Mouse (Mus musculus): ENCODE data around the gene Psmc1.
A peak's percentile ranks its signal among the peaks of the same experiment; 100 is the strongest.

The Psmc1 gene

DNA sequence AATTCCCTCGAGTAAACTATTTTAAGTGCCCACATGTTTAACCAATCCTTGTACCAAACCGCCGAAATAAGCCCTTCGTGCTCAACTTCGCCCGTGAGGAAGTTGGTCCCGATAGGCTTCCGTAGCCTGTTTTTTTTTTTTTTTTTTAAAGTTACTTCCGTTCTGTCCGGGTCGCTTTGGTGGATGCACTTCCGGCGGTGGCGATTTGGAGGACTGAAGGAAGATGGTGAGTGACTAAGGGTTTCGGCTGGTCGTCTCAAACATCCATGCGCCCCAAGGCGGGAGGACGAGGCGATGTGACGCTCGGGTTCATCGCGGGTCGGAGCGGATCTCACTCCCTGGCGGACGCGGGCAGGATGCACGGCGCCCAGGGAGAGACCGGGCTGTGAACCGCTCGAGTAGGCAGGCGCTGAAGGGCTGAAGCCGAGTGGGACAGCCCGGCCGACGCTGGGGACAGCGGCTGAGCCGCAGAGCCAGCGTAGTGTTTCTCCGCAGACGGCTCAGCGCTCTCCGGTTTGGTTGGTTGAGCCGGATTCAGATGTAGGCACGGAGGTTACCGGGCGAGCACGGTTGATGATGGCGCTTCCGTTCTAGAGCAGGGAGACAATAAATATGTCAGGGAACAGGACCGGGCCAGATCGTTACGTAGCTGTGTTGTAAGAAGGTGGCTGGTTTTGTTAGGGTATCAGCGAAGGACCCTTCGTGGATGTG, at the start of gene Psmc1:
Psmc1 (plus strand) TSS at position 169 of the 711 bp plus-strand sequence.
- peak; percentile 83 for DNase-seq

DNA sequence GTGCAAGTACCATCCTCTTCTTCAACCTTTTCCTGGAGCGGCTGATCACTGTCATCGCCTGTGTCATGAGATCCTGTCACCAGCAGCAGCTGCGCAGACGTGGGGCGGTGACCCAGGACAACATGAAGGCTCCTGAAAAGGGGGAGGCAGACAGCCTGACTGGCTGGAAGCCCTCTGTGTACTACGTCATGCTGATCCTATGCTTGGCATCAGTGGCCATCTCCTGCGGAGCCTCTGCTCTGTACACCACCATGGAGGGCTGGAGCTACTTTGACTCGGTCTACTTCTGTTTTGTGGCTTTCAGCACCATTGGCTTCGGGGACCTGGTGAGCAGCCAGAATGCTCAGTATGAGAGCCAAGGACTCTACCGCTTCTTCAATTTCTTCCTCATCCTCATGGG, 48.9 kb upstream of the Psmc1 start:
- no peak for DNase-seq

DNA sequence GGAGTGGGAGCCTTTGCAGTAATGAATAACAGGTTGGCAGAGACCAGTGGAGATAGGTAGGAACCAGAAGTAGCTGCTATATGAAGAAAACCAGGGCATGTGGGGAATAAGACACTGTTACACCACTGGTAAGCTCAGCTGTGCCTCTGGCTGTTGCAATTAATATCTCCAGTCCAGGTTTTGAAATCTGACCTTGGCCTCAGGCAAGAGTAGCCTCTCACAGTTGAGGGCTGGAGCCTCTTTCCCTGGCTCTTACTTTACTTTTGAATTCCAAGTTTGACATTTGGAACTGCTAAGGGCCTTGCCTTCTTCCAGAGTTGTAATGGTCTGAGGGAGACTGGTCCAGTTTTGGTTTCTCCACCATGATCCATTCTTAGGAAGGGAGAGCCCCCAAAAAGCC, 48.1 kb upstream of the Psmc1 start:
- DNase-seq: no peak

DNA sequence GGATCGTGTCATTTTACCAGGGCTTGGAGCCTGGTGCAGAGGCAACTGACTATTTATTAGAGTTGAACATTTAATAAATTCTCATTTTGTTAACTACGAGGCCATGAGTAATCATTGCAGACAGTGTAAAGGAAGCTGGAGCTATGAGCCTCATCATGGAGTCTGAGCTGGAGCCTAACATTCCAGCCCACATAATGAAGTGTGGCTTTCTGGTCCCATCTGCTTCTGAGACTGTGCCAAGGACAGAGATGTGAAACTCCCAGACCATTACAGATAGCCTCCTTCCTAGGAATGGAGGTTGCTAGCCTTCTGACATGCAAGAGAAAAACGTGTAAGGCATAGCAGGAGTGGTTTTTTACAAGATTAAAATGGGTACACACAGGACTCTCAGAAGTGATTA, 47.4 kb upstream of the Psmc1 start:
- DNase-seq: no peak

DNA sequence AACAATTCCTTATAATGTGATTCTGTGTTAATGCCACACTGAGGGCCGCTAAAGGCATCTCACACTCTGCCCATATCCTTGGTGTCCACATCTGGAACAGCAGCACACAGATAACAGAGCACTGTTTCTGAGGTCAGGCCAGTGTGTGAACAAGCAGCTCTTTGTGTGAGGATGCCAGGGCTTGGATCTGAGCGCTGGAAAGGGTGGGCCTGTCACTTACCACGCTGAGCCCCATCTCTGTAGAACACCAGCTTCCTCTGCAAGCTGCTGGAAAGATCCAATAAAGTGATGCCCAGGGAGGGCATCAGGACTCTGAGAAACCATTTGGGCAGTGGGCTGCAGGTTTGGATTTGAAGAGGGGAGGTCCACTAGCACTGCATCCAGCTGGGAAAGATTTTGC, 44.8 kb upstream of the Psmc1 start:
- DNase-seq: no peak

DNA sequence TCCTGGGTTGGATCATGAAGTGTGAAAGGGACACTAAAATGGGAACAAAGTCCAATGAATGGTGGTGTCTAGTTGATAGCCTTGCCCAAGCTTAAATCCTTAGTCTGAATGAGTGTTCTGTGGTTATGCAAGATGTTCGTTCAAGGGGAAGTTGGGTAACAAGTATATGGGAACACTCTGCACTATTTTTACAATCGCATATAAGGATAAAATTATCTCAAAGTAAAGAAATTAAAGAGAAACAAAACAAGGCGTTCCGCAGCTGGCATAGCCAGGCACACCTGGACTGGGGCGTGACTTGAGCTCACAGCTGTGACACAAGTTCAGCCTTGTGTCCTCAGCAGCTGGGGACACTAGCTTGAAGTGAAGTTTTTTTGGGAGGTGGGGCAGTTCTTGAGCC, 42.5 kb upstream of the Psmc1 start:
- DNase-seq: no peak

DNA sequence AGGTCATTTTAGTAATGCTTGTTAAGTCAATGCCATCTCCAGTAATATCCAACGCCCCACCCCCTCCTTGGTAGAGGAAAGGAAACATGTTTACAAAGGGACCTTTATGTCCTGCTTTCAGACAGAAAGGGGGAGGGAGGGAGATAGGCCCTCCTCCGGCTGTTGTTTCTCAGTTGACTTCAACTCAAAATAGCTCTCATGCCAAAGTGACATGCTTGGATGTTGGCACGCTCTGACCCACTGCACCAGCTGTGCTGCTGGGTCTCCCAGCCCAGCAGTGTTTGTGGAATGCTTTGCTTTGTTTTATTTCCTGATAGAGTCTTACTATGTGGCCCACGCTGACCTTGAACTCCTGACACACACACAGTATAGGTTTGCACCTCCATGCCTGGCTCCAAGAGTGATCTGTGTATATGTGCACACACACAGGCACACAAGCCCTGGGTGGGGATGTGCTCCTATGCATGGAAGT, 36.7 kb upstream of the Psmc1 start:
- DNase-seq: no peak

DNA sequence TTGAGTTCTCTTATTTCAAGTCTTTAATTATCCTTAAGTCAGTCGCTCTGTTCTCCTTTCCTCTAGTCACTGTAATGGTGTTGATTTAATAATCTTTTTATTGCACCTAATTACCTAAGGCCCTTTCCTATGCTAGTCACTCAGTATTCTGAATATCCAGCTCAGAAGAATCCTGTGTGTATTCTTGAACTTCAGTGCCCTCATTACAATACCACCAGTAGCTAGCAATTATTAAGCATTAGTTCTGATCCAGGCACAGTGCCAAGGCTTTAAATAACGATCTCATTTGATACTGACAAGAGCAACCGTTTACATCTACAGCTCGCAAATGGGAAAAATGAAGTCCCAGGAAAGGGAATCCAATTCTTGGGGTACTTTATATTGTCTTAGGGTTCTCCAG, 34.2 kb upstream of the Psmc1 start:
- no peak for DNase-seq

DNA sequence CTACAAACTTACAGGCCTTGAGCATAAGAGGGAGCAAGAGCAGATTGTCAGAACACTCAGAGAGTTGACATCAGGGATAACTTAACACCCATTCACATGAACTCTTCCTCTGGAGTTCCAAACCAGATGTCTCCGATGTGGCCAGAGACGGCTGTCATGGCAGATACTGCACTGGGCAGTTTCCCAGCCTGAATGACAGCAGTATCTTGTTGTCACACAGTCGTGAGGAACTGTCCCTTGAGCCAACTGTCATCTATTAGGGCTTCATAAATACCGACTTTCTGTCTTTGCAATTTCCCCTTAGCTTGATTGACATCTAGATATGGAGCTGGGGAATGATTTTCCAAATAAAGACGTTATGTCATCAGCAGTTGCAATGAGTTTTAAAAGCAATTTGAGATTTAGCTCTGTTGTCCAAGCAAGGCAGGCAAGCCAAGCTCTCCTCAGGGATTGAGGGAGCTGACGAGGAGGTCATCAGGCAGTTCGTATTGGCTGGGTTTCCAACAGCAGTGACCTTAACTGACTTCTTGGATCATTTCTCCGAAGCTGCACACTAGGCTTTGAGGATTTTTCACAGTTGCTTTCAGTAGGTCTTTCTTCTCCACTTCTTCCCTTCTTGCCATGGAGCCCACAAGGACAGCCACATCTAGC, 30.2 kb upstream of the Psmc1 start:
- no peak for DNase-seq

DNA sequence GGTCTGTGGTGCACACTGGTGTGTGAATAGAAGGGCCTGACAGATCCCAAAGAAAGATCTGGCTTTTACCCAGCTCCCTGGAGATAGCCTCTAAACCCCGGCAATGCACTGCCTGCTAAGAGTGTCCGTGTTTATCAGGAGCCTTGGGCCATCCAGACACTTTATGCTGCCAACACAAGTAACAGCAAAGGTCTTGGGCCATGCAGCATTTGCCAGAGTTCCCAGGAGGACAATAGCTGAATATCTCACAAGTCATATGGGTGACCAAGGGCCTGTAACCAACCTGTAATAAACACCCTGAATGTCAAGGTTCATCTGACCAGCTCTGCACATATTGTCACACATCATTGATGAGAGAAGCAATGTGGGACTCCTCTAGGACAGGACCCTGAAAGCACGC, 21.9 kb upstream of the Psmc1 start:
- DNase-seq: no peak

DNA sequence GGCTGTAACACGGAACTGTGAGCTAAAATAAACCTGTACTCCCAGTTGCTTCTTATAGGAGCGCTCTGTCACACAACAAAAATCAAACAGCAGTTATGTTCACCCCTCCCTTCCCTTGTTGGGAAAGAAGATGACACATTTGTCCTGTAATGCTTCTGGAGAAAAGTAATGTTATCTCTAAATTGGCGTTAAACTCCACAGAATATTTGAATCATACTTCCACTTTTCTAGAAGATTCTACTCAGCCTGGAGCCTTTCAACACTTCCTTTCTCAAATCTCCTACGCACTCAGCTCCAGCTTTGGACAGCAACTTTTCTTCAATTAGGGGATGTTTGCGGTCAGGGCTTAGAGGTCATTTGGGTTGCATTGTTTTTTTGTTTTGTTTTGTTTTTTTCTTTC, 20.7 kb upstream of the Psmc1 start:
- DNase-seq: no peak

DNA sequence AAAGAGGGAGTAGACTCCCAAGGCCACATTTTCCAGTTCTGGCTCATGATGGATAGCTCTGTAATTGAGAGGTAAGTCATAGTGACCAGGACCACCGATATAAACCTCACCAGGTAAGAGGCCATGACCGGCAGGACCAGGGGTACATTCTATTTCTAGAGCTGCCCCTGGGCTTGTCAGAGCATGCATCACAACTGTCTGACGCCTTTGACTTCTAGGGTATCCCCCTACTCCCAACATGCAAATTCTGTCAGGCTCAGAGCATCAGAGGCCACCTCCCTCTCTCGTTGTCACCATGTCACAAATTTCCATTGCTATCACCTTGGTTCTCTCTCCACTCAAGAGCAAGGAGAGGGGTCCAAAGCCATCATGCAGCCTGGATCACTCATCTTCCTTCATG, 19.2 kb upstream of the Psmc1 start:
- DNase-seq: no peak

DNA sequence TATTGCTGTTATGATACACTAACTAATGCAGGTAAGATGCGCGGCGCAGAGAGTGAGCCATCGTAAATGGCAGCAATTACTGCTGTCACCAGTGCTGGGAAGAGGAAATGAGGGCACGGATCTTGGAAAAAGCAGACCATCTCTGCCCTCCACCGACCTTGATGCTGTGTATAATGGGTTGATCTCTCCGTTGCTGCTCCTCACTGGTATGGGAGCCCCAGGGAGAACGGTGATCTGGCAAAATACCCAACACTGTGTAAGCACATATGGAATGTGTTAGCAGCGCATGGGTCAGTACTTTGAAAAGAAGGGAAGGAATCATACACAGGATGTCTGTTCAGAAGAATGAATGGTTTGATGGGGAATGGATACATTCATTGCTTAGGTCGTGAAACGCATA, 16.9 kb upstream of the Psmc1 start:
- DNase-seq: no peak

DNA sequence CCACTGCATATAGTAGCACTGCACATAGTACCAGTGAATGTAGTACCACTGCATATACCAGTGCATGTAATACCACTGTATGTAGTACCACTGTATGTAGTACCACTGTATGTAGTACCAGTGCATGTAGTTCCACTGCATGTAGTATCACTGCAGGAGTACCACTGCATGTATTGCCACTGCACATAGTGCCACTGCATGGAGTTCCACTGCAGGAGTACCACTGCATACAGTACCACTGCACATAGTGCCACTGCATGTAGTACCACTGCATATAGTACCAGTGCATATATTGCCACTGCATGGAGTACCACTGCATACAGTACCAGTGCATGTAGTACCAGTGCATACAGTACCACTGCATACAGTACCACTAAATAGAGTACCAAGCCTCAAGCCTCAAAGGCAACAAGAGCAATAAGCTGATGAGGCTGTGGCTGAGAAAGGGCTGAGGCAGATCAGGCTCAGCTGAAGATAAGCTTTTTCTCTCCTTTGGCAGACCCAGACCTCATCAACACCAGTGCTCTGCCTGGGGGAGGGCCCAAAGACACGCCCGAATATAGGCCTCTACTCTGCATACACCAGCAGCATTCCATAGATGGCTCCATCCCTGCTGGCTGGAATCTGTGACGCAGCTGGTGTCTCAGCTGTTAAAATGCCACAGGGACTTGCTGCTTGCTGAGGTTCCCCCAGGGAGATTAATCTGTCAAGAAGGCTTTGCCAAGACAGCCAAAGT, 9.8 kb upstream of the Psmc1 start:
- no peak for DNase-seq

DNA sequence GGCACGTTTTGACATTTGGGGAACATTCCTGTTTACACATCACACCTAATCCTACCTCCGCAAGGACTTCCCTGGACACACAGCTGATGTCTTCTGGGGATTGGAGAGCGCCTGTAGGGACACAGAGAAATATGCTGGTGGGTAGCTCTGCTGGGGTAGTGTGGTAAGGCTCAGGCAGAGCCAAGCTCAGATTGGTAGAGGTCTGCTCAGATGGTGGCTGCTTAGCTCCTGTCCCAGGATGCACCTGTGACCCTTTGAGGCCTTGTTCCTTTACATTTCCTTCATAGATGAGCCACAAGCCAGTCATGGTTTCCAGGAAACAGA, 9.3 kb upstream of the Psmc1 start:
- DNase-seq: no peak

DNA sequence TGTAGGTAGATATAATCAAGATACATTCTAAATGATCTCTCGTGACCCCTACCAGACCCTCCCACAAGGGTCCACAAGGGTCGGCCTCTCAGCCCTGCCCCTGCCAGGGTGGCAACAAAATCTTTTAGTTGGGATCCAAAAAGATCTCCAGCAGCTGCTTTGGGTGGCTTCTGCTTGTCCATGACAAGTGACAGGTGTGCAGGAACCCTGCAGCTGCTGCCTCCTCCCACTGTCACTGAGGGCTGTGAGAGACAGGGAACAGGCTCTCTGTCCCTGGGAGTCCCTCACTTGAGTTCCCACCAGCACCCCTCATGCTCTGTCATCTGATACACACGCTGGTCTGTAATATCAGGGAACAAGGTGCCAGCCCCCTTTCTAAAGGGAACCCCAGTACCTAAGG, 8.3 kb upstream of the Psmc1 start:
- no peak for DNase-seq

DNA sequence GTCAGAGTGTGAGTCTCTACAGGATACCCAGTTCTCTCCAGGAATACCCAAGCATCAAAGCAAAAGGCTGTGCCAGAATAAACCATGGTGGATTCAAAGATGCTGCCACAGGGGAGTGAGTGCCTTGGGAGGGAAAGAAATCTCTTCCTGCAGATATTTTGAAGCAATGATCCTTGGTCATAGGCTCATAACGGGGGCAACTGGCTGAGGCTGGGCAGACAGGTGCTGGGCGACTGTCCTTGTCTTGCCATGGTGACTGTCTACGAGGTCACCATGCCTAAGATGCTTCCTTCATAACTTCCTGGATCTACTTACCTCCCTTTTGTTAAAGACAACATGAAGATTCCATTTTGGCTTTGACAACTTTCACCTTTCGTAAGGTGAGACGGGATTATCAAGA, 5.4 kb upstream of the Psmc1 start:
- no peak for DNase-seq

DNA sequence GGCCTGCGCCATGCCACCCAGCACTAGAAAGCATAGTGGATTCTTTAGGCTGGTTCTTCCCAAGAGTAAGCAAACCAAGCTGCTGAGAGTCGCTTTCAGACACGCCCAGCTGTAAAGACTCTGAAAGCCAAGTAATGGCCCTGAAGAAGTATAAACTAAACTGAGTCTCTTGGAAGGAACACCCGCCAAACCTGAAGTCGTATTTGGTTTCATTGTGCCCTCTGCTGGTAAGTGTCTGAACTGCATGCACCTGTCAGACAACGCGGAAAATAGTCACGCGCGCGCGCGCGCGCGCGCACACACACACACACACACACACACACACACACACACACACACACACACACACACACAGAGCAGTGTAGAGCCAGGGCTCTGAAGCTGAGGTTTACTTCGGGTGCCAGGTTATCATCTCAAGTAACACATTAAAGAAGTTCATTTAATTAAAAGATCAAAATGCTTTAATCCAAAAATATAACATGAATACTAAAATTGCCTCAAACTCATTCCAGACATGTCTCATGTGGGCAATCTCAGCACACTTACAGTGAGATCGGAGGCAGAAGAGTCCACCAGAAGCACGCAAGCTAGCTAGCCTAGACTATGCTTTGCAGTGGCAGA, 3.6 kb upstream of the Psmc1 start:
- peak; percentile 77 for DNase-seq

DNA sequence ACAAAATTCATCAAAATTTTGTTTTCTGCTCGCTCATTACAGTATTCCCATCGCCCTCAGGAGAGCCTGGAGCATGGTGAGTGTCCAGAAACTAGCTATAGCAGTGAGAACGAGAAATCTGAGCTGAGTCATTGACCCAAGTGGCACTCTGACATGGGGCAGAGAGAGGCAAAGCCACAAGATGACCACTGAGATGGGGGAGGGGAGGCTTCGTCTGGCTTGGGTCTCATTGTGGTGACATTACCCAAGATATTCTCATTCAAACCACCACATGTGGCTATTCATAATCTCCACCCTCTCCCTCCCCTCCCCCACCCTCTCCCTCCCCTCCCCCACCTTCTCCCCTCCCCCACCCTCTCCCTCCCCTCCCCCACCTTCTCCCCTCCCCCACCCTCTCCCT, 2.5 kb upstream of the Psmc1 start:
- no peak for DNase-seq

DNA sequence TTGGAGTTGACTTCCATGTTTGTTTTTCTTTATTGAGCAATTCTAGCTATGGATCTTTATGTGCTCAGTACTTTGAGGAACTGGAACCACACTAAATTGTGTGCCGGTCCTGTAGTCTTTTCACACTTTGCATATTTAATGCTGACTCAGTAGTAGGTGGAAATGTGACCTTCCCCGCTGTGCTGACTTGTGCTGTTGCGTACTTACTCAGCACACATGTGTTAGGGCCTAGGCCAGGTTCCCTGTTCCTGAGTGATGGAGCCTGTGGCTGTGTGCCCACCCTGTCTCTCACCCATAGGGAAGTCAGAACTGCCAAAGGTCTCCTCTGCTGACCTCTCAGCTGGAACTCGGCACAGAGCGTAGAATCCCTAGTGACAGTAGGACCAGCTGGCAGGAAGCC, 6.0 kb downstream of the Psmc1 start:
- no peak for DNase-seq

DNA sequence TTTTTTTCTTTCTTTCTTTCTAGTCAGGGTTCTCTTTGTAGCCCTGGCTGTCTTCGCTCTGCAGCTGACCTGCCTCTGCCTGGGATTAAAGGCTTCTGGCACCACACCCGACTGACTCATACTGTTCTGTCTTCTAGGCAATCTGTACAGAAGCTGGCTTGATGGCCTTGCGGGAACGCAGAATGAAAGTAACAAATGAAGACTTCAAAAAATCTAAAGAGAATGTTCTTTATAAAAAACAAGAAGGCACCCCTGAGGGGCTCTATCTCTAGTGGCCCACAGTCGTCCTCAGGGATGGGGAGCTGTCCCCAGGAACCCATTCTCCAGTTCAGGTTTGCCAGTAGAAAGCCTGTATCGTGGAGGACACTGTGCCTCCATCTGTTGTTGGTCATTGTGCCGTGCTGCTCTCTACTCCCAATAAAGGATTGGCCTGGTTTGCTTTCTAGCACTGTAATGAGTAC, 13.0 kb downstream of the Psmc1 start:
- peak; percentile 51 for DNase-seq

DNA sequence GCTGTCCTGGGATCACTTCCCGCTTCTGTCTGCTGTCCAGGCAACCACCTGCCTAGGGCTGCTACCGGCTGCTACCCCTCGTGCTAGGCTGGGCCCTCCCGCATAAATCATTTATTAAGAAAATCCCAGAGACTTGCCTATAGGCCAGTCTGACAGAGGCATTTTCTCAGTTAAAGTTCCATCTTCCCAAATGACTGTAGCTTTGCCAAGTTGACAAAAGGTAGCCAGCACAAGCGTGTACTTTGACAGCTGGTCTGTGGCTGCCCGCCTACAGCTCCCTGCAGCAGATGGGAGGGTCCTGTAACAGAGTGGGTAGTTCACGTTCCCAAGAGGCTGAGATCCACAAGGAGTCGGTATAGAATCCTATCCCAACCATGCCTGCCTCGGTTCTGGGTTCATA, 13.5 kb downstream of the Psmc1 start:
- no peak for DNase-seq

DNA sequence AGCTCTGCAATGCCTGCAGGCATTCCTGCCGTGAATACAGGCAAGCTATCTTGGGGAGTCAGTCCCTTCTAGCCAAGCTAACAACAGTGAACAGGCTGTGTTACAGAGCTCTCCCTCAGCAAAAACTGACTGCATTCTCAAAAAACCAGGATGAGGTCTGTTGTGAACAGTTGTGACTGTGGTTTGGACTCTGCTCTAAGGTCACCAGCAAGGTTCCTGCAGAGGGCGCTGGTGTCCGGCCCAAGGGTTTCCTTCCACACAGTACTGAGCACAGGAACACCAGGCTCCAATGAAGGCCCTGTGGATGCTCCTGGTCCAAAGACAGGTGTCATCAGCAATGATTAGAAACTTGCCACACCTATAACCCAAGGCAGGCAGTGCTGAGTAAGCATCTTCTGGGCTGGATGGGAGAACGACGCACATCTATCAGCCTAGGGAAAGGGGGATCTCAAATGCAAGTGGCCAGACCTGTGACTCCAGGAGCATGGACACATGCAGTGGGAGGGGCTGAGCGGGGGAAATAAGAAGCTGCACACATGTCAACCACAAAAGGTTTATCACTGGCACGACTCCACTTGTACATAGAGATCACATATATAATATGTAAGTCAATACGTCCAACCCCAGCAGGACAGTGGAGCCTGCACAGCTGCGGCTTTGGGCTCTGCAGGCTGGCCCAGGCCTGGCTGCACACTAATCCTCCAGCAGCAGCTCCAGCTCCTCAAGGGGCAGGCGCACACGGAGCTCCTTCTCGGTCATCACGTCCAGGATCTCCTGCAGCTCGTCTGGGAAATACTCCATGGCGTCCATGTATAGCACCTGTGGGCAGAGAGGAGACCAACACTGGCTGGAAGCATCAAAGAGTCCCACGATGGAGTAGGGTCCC, 15.2 kb downstream of the Psmc1 start:
- no peak for DNase-seq
